Mouse (Mus musculus): Measurements from ENCODE around the gene Aloxe3.
A peak's percentile ranks its signal among the peaks of the same experiment; 100 is the strongest.

The Aloxe3 gene

DNA sequence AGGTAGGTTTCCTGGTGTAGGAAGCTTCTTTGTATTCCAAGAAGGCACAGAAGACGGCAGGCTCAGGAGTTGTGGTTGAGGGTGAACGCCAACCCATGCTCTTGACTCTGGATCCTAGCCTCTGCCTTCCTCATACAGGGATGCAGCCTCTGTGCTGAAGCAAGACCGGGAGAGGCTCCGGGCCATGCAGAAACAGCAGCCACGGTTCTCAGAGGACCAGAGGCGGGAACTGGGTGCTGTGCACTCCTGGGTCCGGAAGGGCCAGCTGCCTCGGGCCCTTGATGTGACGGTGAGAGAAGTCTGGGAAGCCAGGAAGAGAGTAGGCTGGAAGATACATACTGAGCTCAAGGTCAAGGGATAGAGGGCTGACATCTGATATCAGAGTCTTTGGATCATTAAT, 17.5 kb upstream of the Aloxe3 start:
- Histone ChIP-seq H3K4me3 (replicated peaks; ENCODE audit: low read length) (no peak overlapping the region), H3K9me3 (ENCODE audit: low read length) (no peaks in the 10 kb centered on the region), H3K36me3 (ENCODE audit: insufficient read depth, low read length) (peaks cover 63% of the 10 kb centered on the region), H3K27me3 (ENCODE audit: insufficient read depth, low read length) (peaks cover 19% of the 10 kb centered on the region), H3K4me1 (replicated peaks; ENCODE audit: low read depth, low read length) (peaks cover 46% of the 10 kb centered on the region)
- TF ChIP-seq POU5F1 (IDR thresholded peaks at IDR 0.05; ENCODE audit: borderline replicate concordance, low read length) (no peak), NANOG (IDR thresholded peaks at IDR 0.05; ENCODE audit: borderline replicate concordance, low read length) (no peak), CTCF (conservative IDR thresholded peaks at IDR 0.05; ENCODE audit: low read length) (no peak)

DNA sequence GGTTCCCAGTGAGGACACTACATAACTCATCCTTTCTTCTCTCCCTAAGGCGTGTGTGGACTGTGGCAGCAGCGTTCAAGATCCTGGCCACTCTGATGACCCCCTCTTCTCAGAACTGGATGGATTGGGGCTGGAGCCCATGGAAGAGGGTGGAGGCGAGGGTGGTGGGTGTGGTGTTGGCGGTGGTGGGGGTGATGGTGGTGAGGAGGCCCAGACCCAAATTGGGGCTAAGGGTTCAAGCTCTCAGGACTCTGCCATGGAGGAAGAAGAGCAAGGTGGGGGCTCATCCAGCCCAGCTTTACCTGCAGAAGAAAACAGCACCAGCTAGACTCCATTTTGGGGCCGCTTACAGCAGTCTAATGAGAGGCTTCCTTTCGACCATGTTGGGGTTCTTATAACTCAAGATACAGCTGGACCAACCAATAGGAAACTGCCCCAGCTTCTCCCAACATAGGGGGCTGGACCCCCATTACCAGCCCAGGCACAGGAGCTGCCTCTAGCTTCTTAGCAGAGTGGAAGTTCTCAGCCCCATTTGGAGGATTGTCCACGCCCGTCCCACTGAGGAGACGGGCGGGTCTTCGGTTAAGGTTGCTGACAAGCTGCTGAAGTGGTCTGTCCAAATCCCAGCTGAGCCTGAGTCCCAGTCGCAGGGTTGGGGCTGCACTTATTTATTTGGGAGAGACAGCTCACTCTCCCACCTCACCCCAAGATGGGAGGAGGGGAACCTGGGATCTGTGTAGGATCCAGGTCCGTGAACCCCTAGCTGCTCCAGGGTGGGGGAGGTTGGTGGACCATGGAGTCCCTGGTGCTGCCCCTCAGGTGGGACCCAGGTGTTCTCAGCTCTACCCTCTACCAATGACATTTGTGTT, 16.4 kb upstream of the Aloxe3 start:
- Histone ChIP-seq H3K4me3 (replicated peaks; ENCODE audit: low read length) (peak overlapping the region; percentile 76), H3K4me1 (replicated peaks; ENCODE audit: low read depth, low read length) (peaks cover 42% of the 10 kb centered on the region), H3K36me3 (ENCODE audit: insufficient read depth, low read length) (peaks cover 52% of the 10 kb centered on the region), H3K27me3 (ENCODE audit: insufficient read depth, low read length) (peaks cover 29% of the 10 kb centered on the region), H3K9me3 (ENCODE audit: low read length) (no peaks in the 10 kb centered on the region)
- TF ChIP-seq CTCF (conservative IDR thresholded peaks at IDR 0.05; ENCODE audit: low read length), result no peak
- no peak for TF ChIP-seq POU5F1 (IDR thresholded peaks at IDR 0.05; ENCODE audit: borderline replicate concordance, low read length)
- TF ChIP-seq NANOG (IDR thresholded peaks at IDR 0.05; ENCODE audit: borderline replicate concordance, low read length), result no peak

DNA sequence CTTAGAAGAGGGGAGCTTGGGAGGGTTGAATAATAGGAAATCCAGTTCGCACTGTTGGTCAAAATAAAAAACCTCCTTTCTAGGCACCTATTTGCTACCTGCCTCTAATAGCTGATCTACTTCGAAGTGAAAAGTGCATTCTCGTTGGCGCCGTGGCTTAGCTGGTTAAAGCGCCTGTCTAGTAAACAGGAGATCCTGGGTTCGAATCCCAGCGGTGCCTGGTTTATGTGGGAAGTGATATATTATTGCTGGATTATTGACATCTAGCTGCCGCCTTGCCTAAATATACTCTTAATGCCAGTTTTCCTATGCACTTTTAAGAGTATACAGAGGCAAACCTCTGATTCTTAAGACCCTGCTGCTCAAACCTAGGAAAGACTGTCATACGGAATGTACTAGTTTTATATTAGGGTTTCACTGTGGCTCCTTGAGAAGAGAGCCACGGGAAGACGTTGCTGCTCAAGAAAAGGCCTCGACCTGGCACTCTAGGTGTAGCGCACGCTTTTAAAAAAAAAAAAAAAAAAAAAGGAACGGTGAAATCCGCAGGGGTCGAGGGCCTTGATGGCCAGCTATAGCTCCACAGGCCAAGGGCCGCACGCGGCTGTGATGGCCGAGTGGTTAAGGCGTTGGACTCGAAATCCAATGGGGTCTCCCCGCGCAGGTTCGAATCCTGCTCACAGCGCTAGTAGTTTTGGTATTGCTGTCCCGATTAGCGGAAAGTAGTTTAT, 15.2 kb upstream of the Aloxe3 start:
- Histone ChIP-seq H3K4me1 (replicated peaks; ENCODE audit: low read depth, low read length) (peaks cover 37% of the 10 kb centered on the region), H3K36me3 (ENCODE audit: insufficient read depth, low read length) (peaks cover 40% of the 10 kb centered on the region), H3K27me3 (ENCODE audit: insufficient read depth, low read length) (peaks cover 41% of the 10 kb centered on the region), H3K9me3 (ENCODE audit: low read length) (no peaks in the 10 kb centered on the region), H3K4me3 (replicated peaks; ENCODE audit: low read length) (peak overlapping the region; percentile 76)
- TF ChIP-seq CTCF (conservative IDR thresholded peaks at IDR 0.05; ENCODE audit: low read length), result no peak
- TF ChIP-seq POU5F1 (IDR thresholded peaks at IDR 0.05; ENCODE audit: borderline replicate concordance, low read length), result no peak

DNA sequence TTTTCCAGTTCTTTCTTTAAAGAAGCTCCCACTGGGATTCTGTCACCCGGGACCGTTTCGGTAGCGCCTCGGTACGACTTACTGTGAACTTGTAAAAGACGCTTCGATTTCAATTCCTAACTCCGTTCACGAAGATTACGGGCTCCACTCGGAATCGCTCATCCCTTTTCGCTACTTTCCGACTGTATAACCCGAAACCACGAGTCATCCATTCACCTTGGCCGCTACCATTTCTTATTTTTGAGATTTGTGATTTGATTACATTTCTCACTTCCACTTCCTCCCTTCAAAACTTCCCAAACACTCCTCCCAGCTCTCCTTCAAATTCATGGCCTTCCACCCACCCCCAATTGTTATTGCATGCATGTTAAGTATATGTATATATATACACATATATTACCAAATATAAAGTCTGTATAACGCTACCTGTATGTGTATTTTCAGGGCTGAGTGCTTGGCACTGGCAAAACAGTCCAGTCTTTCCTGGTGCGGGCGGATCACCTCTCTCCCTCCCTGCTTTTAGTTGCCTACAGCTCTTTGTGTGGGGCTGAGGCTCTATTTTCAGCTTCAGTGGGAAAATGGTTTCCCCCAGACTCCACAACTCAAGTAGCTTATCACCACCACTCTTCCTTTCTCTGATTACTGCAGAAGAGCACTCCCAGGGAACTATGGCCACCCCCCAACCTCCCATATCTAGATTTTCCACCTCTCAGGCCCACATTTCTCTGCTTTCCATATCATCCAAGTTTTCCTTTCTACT, 14.5 kb upstream of the Aloxe3 start:
- H3K9me3 ChIP-seq (ENCODE audit: low read length), result no peaks in the 10 kb centered on the region
- H3K4me3 ChIP-seq (replicated peaks; ENCODE audit: low read length), result peak overlapping the region; percentile 76
- peaks cover 49% of the 10 kb centered on the region for H3K27me3 ChIP-seq (ENCODE audit: insufficient read depth, low read length)
- H3K36me3 ChIP-seq (ENCODE audit: insufficient read depth, low read length), result peaks cover 33% of the 10 kb centered on the region
- TF ChIP-seq CTCF (conservative IDR thresholded peaks at IDR 0.05; ENCODE audit: low read length) (no peak), NANOG (IDR thresholded peaks at IDR 0.05; ENCODE audit: borderline replicate concordance, low read length) (no peak), POU5F1 (IDR thresholded peaks at IDR 0.05; ENCODE audit: borderline replicate concordance, low read length) (no peak)
- H3K4me1 ChIP-seq (replicated peaks; ENCODE audit: low read depth, low read length), result peaks cover 32% of the 10 kb centered on the region

DNA sequence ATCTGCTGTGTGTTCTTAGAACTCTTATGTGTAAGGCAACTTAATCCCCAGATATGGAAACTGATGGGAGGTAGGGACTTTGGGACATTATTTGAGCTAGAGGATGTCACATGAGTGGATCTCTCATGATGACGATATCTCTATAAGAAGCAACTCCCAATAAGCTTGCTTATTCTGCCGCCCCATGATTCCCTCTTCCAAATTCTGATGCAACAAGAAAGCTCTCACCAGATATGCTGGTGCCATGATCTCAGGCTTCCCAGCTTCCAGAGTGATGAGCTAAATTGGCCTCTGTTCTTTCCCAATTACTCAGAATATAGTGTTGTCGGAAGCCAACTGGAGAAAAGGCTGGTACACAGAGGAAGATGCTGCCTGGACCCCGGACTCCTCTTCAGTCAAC, 13.8 kb upstream of the Aloxe3 start:
- TF ChIP-seq NANOG (IDR thresholded peaks at IDR 0.05; ENCODE audit: borderline replicate concordance, low read length) (no peak), POU5F1 (IDR thresholded peaks at IDR 0.05; ENCODE audit: borderline replicate concordance, low read length) (no peak), CTCF (conservative IDR thresholded peaks at IDR 0.05; ENCODE audit: low read length) (no peak)
- Histone ChIP-seq H3K27me3 (ENCODE audit: insufficient read depth, low read length) (peaks cover 55% of the 10 kb centered on the region), H3K4me1 (replicated peaks; ENCODE audit: low read depth, low read length) (peaks cover 30% of the 10 kb centered on the region), H3K4me3 (replicated peaks; ENCODE audit: low read length) (no peak overlapping the region), H3K36me3 (ENCODE audit: insufficient read depth, low read length) (peaks cover 28% of the 10 kb centered on the region), H3K9me3 (ENCODE audit: low read length) (no peaks in the 10 kb centered on the region)

DNA sequence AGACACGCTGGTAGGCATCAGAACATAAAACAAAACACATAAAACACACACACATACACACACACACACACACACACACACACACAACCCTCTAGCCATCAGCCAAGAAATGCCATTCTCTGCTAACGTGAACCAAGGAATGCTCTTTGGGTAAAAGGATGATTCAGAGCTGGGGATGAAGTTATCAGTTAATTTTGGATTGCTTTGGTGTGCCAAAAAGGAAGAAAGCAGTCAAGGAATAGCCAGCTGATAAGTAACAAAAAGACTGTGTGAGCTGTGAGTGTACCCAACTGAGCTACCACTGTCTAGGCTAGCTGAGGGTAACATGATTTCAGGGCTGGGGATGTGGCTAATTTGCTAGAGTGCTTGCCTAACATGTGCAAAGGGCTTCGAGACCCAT, 11.7 kb upstream of the Aloxe3 start:
- Histone ChIP-seq H3K9me3 (ENCODE audit: low read length) (no peaks in the 10 kb centered on the region), H3K4me1 (replicated peaks; ENCODE audit: low read depth, low read length) (peaks cover 34% of the 10 kb centered on the region), H3K27me3 (ENCODE audit: insufficient read depth, low read length) (peaks cover 73% of the 10 kb centered on the region), H3K36me3 (ENCODE audit: insufficient read depth, low read length) (peaks cover 6% of the 10 kb centered on the region; the same call in 1 of the 2 replicates), H3K4me3 (replicated peaks; ENCODE audit: low read length) (no peak overlapping the region)
- TF ChIP-seq POU5F1 (IDR thresholded peaks at IDR 0.05; ENCODE audit: borderline replicate concordance, low read length), result no peak
- no peak for TF ChIP-seq CTCF (conservative IDR thresholded peaks at IDR 0.05; ENCODE audit: low read length)
- no peak for TF ChIP-seq NANOG (IDR thresholded peaks at IDR 0.05; ENCODE audit: borderline replicate concordance, low read length)

DNA sequence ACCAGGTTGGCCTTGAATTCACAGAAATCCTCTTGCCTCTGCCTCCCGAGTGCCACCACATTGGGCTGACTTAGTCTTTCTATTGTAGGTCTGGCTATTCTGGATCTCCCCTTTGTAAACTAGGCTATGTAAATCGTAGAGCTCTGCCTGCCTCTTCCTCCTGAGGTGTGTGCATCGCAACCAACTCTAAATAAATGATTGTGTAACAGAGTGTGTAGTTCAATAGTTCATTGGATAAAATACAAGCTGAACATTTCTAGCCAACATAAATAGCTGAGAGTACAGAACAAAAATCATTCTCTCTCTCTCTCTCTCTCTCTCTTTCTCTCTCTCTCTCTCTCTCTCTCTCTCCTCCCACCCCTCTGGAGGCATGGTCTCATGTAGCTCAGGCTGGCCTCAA, 11.1 kb upstream of the Aloxe3 start:
- H3K4me1 ChIP-seq (replicated peaks; ENCODE audit: low read depth, low read length), result peaks cover 34% of the 10 kb centered on the region
- TF ChIP-seq POU5F1 (IDR thresholded peaks at IDR 0.05; ENCODE audit: borderline replicate concordance, low read length) (no peak), NANOG (IDR thresholded peaks at IDR 0.05; ENCODE audit: borderline replicate concordance, low read length) (no peak), CTCF (conservative IDR thresholded peaks at IDR 0.05; ENCODE audit: low read length) (no peak)

DNA sequence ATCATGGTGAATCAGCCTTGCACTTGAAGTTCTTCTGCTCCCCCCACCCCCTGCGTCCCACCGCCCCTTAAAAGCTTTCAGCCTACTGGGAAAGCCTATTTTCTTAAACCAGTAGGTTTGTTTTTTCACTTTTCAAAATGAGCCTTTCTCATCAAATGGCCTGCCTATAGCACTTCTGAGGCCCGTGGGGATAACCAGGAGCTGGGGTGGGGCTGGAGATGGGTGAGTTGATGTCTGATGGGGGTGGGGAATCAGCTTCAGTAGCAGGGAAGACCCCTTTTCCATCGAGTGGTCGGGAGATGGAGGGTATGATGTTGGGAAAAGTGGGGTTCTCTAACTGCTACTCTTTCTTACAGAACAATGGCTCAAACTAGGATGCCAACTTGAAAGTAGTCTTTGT, 8.9 kb upstream of the Aloxe3 start:
- peaks cover 97% of the 10 kb centered on the region for H3K27me3 ChIP-seq (ENCODE audit: insufficient read depth, low read length)
- no peaks in the 10 kb centered on the region for H3K36me3 ChIP-seq (ENCODE audit: insufficient read depth, low read length)
- H3K9me3 ChIP-seq (ENCODE audit: low read length), result no peaks in the 10 kb centered on the region
- H3K4me3 ChIP-seq (replicated peaks; ENCODE audit: low read length), result no peak overlapping the region
- H3K4me1 ChIP-seq (replicated peaks; ENCODE audit: low read depth, low read length), result peaks cover 46% of the 10 kb centered on the region
- TF ChIP-seq POU5F1 (IDR thresholded peaks at IDR 0.05; ENCODE audit: borderline replicate concordance, low read length) (no peak), NANOG (IDR thresholded peaks at IDR 0.05; ENCODE audit: borderline replicate concordance, low read length) (no peak), CTCF (conservative IDR thresholded peaks at IDR 0.05; ENCODE audit: low read length) (no peak)

More for the DNA sequence above, 11.1 kb upstream of the Aloxe3 start:
- Histone ChIP-seq H3K9me3 (ENCODE audit: low read length) (no peaks in the 10 kb centered on the region), H3K27me3 (ENCODE audit: insufficient read depth, low read length) (peaks cover 79% of the 10 kb centered on the region), H3K36me3 (ENCODE audit: insufficient read depth, low read length) (0 out of 2 replicates have a peak, but pooled peaks cover under 1% of the 10 kb centered on the region), H3K4me3 (replicated peaks; ENCODE audit: low read length) (no peak overlapping the region)
